Mouse (Mus musculus): Measurements from ENCODE around the gene Myocd.

- TF ChIP-seq CTCF (IDR thresholded peaks at IDR 0.05; ENCODE audit: low read depth) = no peak
- TF ChIP-seq EP300 (optimal IDR thresholded peaks at IDR 0.05) = no peak
Observed at GRCm38 (mm10) chr11:65287706-65288105, 17.9 kb upstream of the Myocd start.
